Mouse (Mus musculus) limb, embryonic 15.5 days (tissue): ENCODE measurements around the gene Jund. TPM values are rescaled to one million over a fixed set of nuclear protein-coding genes. Genes with fewer than 3 reads are reported as not detected.

ENCODE experiments used
- ATAC-seq: fragments of 200-750 bp; cut with Nextera tagmentation; 2 replicates; pipeline ENCODE4 v1.8.0; 2017; ENCODE audit warnings: low read depth, moderate TSS enrichment; ENCODE audit not compliant: insufficient number of reproducible peaks, low FRiP score, low TSS enrichment
- H3K27ac ChIP-seq: fragments of 300-500 bp; sonication (generic); 2 replicates; pipeline ENCODE4 v1.5.1; 2015; ENCODE audit warnings: moderate library complexity, mild to moderate bottlenecking, inconsistent platforms
- H3K27me3 ChIP-seq: fragments of 300-500 bp; sonication (generic); 2 replicates; pipeline ENCODE4 v1.6.1; 2015; ENCODE audit warnings: inconsistent platforms
- H3K36me3 ChIP-seq: fragments of 300-500 bp; sonication (generic); 2 replicates; pipeline ENCODE4 v1.6.1; 2015; ENCODE audit warnings: inconsistent platforms
- H3K4me1 ChIP-seq: fragments of 300-500 bp; sonication (generic); 2 replicates; pipeline ENCODE4 v1.6.1; 2015; ENCODE audit warnings: inconsistent platforms
- H3K4me2 ChIP-seq: fragments of 300-500 bp; sonication (generic); 2 replicates; pipeline ENCODE4 v1.6.1; 2015; ENCODE audit warnings: mild to moderate bottlenecking, inconsistent platforms
- H3K4me3 ChIP-seq: fragments of 300-500 bp; sonication (generic); 2 replicates; pipeline ENCODE4 v1.5.1; 2015; ENCODE audit warnings: mild to moderate bottlenecking, inconsistent platforms
- H3K9ac ChIP-seq: fragments of 300-500 bp; sonication (generic); 2 replicates; pipeline ENCODE4 v1.6.1; 2015; ENCODE audit warnings: inconsistent platforms
- H3K9me3 ChIP-seq: fragments of 300-500 bp; sonication (generic); 2 replicates; pipeline ENCODE4 v1.6.1; 2016; ENCODE audit warnings: inconsistent platforms
- WGBS: fragments of 180-500 bp; shearing (Covaris S2); methylation state at CpG from one replicate; pipeline ENCODE4 v1.1.7; 2015; 5-methylcytosine and 5-hydroxymethylcytosine counted together
- polyA plus RNA-seq: library from polyadenylated mRNA; unstranded; fragments of >200 nt; fragmentation: Nextera tagmentation; extraction: Ambion mirVana; gene quantifications from 2 replicates; pipeline ENCODE4 v1.2.1, GENCODE M21; 2015

Jund gene
- polyA plus RNA-seq, 1 experiment from 2014 or later, result 81.5 TPM

GRCm38 (mm10) chr8:70701048-70701981, 2.6 kb downstream of the Jund start:
- no peak for ATAC-seq
- Histone ChIP-seq H3K4me3 (peak overlapping the region; percentile 71), H3K4me2 (peak overlapping the region; percentile 53), H3K27me3 (no peaks in the 10 kb centered on the region), H3K9me3 (no peaks in the 10 kb centered on the region), H3K9ac (0 out of 2 replicates have a peak overlapping the region, but pooled peaks have one; percentile 21), H3K36me3 (0 out of 2 replicates have a peak, but pooled peaks cover 5% of the 10 kb centered on the region), H3K27ac (peak overlapping the region; percentile 98), H3K4me1 (peaks cover 38% of the 10 kb centered on the region)
- WGBS, result 54% methylated on average over 10 of the region's 10 CpGs

GRCm38 (mm10) chr8:70701982-70702841, 3.5 kb downstream of the Jund start:
- 77% methylated on average over 2 of the region's 2 CpGs for WGBS
- Histone ChIP-seq H3K4me1 (peaks cover 29% of the 10 kb centered on the region), H3K36me3 (0 out of 2 replicates have a peak, but pooled peaks cover 5% of the 10 kb centered on the region), H3K9me3 (no peaks in the 10 kb centered on the region), H3K4me3 (peak overlapping the region; percentile 71), H3K27ac (peak overlapping the region; percentile 57), H3K27me3 (no peaks in the 10 kb centered on the region), H3K9ac (no peak overlapping the region), H3K4me2 (peak overlapping the region; percentile 53)
- ATAC-seq, result no peak

DNA sequence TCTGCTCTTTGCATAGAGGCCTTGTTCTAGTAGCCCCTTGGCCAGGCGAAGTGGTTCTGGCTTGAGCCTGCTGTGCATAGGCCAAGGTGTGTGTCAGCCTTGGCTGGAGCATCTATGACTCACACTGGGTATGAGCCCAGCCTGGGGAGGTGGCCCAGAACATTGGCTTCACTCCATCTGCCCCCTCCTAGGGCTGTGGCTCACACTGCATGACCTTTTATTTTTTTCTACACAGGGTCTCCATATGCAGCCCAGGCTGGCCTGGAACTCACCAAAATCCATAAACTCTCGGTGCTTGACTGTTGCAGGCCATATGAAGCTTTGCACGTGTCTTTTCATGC, 4.1 kb downstream of the Jund start:
- Histone ChIP-seq H3K4me1 (peaks cover 23% of the 10 kb centered on the region), H3K4me2 (no peak overlapping the region), H3K27me3 (no peaks in the 10 kb centered on the region), H3K36me3 (0 out of 2 replicates have a peak, but pooled peaks cover 5% of the 10 kb centered on the region), H3K9me3 (no peaks in the 10 kb centered on the region), H3K4me3 (no peak overlapping the region), H3K9ac (no peak overlapping the region), H3K27ac (peak overlapping the region; percentile 57)
- no peak for ATAC-seq
- 77% methylated on average over 3 of the region's 3 CpGs for WGBS

DNA sequence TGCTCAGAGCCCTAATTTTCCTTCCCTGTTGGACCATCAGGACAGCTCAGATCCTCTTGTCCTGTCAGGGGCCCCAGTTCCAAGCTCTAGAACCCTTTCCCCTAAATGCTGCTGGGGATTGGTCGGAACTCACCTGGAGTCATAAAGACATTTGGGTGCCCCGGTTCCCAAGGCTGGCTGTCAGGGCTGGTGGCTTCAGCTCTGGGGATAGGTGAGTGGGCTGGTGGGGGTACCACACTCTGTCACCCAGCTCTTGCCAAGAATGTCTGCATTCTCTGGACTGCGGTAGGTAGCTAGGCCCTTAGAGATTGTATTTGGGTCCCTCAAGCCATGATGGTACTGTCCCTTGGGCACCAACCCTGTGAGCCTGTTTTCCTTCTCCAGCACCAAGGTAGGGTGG, 4.5 kb downstream of the Jund start, which contains the start of gene Iqcn:
Gene Iqcn (plus strand): TSS at position 171 of the 400 bp plus-strand sequence.
- 89% methylated on average over 3 of the region's 3 CpGs for WGBS
- no peaks in the 10 kb centered on the region for H3K9me3 ChIP-seq
- H3K4me3 ChIP-seq, result no peak within 1 kb of the TSS; the same call in 1 of the 2 replicates
- H3K9ac ChIP-seq, result no peak within 1 kb of the TSS
- H3K27me3 ChIP-seq, result no peaks in the 10 kb centered on the region
- peak within 1 kb of the TSS; percentile 53 for H3K4me2 ChIP-seq
- H3K4me1 ChIP-seq, result peaks cover 19% of the 10 kb centered on the region
- H3K36me3 ChIP-seq, result 0 out of 2 replicates have a peak, but pooled peaks cover 5% of the 10 kb centered on the region
- H3K27ac ChIP-seq, result peak within 1 kb of the TSS; percentile 57
- no peak for ATAC-seq

GRCm38 (mm10) chr8:70708281-70708680, 9.5 kb downstream of the Jund start:
- Histone ChIP-seq H3K27ac (no peak overlapping the region), H3K4me3 (no peak overlapping the region), H3K36me3 (no peaks in the 10 kb centered on the region), H3K4me2 (no peak overlapping the region), H3K27me3 (no peaks in the 10 kb centered on the region), H3K9ac (no peak overlapping the region), H3K4me1 (no peaks in the 10 kb centered on the region; the same call in 1 of the 2 replicates), H3K9me3 (no peaks in the 10 kb centered on the region)
- WGBS, result 88% methylated on average over 14 of the region's 14 CpGs
- no peak for ATAC-seq

- no peaks in the 10 kb centered on the region for H3K27me3 ChIP-seq
- no peaks in the 10 kb centered on the region for H3K36me3 ChIP-seq
- no peak overlapping the region for H3K27ac ChIP-seq
- H3K4me3 ChIP-seq, result no peak overlapping the region
- no peaks in the 10 kb centered on the region for H3K4me1 ChIP-seq
- no peaks in the 10 kb centered on the region for H3K9me3 ChIP-seq
- H3K4me2 ChIP-seq, result no peak overlapping the region
- no peak for ATAC-seq
- H3K9ac ChIP-seq, result no peak overlapping the region
- WGBS, result 93% methylated on average over 9 of the region's 9 CpGs
Observed at GRCm38 (mm10) chr8:70709794-70710193, 11.0 kb downstream of the Jund start.

DNA sequence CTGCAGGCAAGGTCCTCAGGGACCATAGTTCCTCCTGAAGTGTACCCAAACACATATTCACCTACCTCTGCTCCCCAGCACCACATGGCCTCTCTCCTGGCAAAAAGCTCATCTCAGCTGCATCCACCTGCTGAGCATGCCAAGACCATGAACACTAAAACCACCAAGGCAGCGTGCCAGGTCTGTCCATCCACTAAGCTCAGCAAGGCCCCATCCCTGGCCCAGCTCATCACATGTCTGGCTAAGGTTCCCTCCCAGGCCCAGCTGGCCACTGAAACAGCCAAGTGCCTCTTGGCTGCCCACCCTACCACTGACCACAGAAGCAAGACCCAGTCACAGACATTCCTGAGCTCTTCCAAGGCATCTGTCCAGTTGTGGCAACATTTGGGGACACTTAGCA, 11.5 kb downstream of the Jund start:
- Histone ChIP-seq H3K9ac (no peak overlapping the region), H3K4me1 (no peaks in the 10 kb centered on the region), H3K4me2 (no peak overlapping the region), H3K27ac (no peak overlapping the region), H3K36me3 (no peaks in the 10 kb centered on the region), H3K4me3 (no peak overlapping the region), H3K27me3 (no peaks in the 10 kb centered on the region), H3K9me3 (no peaks in the 10 kb centered on the region)
- 91% methylated on average over 1 of the region's 1 CpGs for WGBS
- no peak for ATAC-seq

DNA sequence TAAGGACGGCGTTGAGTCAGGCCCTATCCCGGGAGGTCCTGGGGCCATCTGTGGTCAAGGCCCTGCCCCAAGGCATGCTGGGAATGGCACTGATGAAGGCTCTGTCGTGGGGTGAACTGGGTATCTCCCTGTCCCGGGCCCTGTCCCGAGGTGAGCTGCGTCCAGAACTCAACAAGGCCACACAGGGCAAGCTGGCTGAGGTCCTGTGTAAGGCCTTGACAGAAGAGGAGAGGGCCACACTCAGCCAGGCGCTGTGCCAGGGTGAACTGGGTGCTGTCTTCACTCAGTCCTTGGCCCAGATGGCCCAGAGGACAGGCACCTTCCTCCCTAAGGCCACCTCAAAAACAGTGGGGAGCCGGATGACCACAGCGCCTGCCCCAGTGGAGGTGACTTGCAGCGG, 12.3 kb downstream of the Jund start:
- WGBS, result 87% methylated on average over 11 of the region's 11 CpGs
- no peaks in the 10 kb centered on the region for H3K27me3 ChIP-seq
- H3K4me3 ChIP-seq, result no peak overlapping the region
- no peaks in the 10 kb centered on the region for H3K36me3 ChIP-seq
- no peaks in the 10 kb centered on the region for H3K9me3 ChIP-seq
- H3K4me1 ChIP-seq, result no peaks in the 10 kb centered on the region
- H3K9ac ChIP-seq, result no peak overlapping the region
- no peak overlapping the region for H3K4me2 ChIP-seq
- no peak for ATAC-seq
- H3K27ac ChIP-seq, result no peak overlapping the region

DNA sequence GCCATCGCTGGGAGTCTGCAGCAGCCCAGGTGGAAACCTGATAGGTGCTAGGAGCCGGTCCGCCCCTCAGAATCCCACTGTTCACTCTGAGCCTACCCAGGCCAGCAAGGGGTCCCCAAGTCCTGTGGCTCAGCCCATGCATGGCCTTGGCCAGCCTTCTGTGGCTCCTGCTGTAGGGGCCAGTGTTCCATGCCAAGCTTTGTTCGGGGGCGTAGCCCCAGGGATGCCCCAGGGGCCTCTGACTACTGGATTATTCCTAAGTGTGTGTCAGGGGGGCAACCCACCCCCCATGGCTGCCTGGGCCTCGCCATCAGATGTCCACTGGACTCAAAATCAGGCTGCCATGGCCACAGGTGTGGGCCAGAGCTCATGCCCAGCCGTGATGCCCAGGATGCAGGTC, 15.2 kb downstream of the Jund start:
- H3K4me2 ChIP-seq, result no peak overlapping the region
- no peak for ATAC-seq
- H3K9me3 ChIP-seq, result no peaks in the 10 kb centered on the region
- no peaks in the 10 kb centered on the region for H3K36me3 ChIP-seq
- 75% methylated on average over 7 of the region's 7 CpGs for WGBS
- 0 out of 2 replicates have a peak, but pooled peaks cover 7% of the 10 kb centered on the region for H3K27me3 ChIP-seq
- H3K9ac ChIP-seq, result no peak overlapping the region
- peaks cover 3% of the 10 kb centered on the region; the same call in 1 of the 2 replicates for H3K4me1 ChIP-seq
- no peak overlapping the region for H3K4me3 ChIP-seq
- no peak overlapping the region for H3K27ac ChIP-seq

DNA sequence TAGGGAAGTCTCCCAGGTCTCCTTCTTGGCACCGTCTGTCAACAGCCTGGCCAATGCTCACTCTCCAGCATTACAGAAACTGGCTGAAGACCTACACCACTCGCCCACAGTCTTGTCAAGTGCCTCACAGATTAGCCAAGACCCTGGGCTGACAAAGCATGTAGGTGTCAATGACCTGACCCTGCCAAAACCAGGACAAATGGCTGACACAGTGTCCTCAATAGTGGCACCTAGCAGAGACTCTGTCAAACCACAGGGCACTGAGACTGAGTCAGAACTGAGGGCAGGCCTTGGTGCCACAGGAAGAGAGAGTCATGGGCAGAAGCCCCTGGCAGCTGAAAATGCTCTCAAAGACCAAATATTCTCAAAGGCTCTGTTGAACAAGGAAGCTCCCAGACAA, 16.3 kb downstream of the Jund start:
- Histone ChIP-seq H3K36me3 (no peaks in the 10 kb centered on the region), H3K9ac (no peak overlapping the region), H3K4me3 (no peak overlapping the region), H3K9me3 (no peaks in the 10 kb centered on the region), H3K4me2 (no peak overlapping the region), H3K27ac (no peak overlapping the region), H3K27me3 (0 out of 2 replicates have a peak, but pooled peaks cover 7% of the 10 kb centered on the region), H3K4me1 (peaks cover 3% of the 10 kb centered on the region; the same call in 1 of the 2 replicates)
- ATAC-seq, result no peak
- WGBS, result 52% methylated on average over 2 of the region's 2 CpGs

DNA sequence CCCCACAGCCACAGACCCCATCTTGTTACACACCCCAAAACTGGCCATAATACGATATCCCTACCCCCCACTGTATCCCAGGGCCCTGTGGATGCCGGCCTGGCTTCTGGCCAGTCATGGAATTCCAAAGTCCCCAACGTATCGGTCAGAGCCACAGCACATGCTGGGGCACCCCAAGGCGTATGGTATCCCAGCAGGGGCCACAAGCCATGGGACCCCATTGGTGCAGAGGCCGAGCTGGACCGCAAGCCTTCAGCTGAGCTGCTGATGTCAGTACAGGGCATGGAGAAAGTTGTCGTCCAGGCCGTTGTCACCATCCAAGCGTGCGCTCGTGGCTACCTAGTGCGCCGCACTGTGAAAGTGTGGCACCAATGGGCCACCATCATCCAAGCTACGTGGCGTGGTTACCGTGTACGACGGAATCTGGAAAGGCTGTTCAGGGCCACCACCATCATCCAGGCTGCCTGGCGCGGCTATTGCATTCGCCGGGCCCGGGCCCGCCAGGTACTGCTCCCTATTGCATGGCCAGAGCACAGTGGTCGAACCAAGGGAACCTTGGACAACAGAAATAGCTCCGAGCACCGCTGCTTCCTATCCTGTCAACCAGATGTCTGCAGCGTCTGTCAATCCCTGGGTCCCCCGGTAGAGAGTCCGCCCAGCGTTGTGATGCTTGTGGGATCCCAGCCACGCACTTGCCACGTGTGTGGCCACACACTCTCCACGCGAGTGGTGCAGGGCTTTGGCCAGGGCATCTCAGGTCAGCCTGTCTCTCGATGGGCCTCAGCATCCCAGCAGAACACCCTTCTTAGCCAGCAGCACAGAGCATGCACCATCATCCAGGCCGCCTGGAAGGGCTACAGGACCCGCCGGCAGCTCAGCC, 18.0 kb downstream of the Jund start:
- no peak overlapping the region for H3K4me2 ChIP-seq
- no peak overlapping the region for H3K4me3 ChIP-seq
- H3K27me3 ChIP-seq, result 0 out of 2 replicates have a peak, but pooled peaks cover 7% of the 10 kb centered on the region
- 84% methylated on average over 40 of the region's 40 CpGs for WGBS
- H3K27ac ChIP-seq, result no peak overlapping the region
- no peaks in the 10 kb centered on the region for H3K9me3 ChIP-seq
- H3K9ac ChIP-seq, result no peak overlapping the region
- no peaks in the 10 kb centered on the region for H3K36me3 ChIP-seq
- ATAC-seq, result no peak
- H3K4me1 ChIP-seq, result peaks cover 3% of the 10 kb centered on the region; the same call in 1 of the 2 replicates
